Mouse (Mus musculus) splenic B cell, adult 2 months (primary cell): ENCODE measurements around the gene Gm17535.
"Not testable (repeated sequence)": the region's sequence is repeated elsewhere in the genome, so short reads cannot be mapped to it uniquely, and the experiment has no call there.

Experiments
- DNase-seq: peaks from one replicate; pipeline ENCODE4 v3.0.0-alpha.2; 2011; ENCODE audit warnings: low read depth, low spot score
- H3K27me3 ChIP-seq: 2 replicates; pipeline ENCODE4 v1.6.1; 2012; ENCODE audit warnings: mild to moderate bottlenecking, low read length, moderate library complexity, mixed read lengths; ENCODE audit not compliant: control insufficient read depth, poor library complexity, insufficient read depth, severe bottlenecking
- H3K36me3 ChIP-seq: 2 replicates; pipeline ENCODE4 v1.6.1; 2012; ENCODE audit warnings: mild to moderate bottlenecking, low read length, moderate library complexity, mixed read lengths; ENCODE audit not compliant: control insufficient read depth, poor library complexity, insufficient read depth, severe bottlenecking

The Gm17535 gene

GRCm38 (mm10) chr9:3019835-3020727, 14.3 kb upstream of the Gm17535 start:
- H3K36me3 ChIP-seq, H3K27me3 ChIP-seq, DNase-seq: not testable (repeated sequence)

GRCm38 (mm10) chr9:3022316-3023008, 11.9 kb upstream of the Gm17535 start:
- DNase-seq = peak; percentile 41
- not testable (repeated sequence) for H3K27me3 ChIP-seq, H3K36me3 ChIP-seq

- not testable (repeated sequence) for DNase-seq, H3K36me3 ChIP-seq, H3K27me3 ChIP-seq
Measured at GRCm38 (mm10) chr9:3023312-3023984, 11.0 kb upstream of the Gm17535 start, which contains the start of gene Gm10718. Gm10718 (plus strand) TSS chr9:3023547.

GRCm38 (mm10) chr9:3023985-3024648, 10.3 kb upstream of the Gm17535 start:
- H3K27me3 ChIP-seq, H3K36me3 ChIP-seq, DNase-seq: not testable (repeated sequence)

- H3K36me3 ChIP-seq, H3K27me3 ChIP-seq, DNase-seq: not testable (repeated sequence)
Measured at GRCm38 (mm10) chr9:3024912-3025467, 9.4 kb upstream of the Gm17535 start, which contains the start of gene Gm10717. Gm10717 (plus strand) TSS chr9:3025417.

GRCm38 (mm10) chr9:3025653-3026052, 8.7 kb upstream of the Gm17535 start:
- H3K36me3 ChIP-seq, DNase-seq, H3K27me3 ChIP-seq: not testable (repeated sequence)

GRCm38 (mm10) chr9:3026136-3026535, 8.3 kb upstream of the Gm17535 start:
- not testable (repeated sequence) for H3K27me3 ChIP-seq, H3K36me3 ChIP-seq, DNase-seq

- DNase-seq, H3K27me3 ChIP-seq, H3K36me3 ChIP-seq: not testable (repeated sequence)
Measured at GRCm38 (mm10) chr9:3026741-3027140, 7.7 kb upstream of the Gm17535 start.

- DNase-seq = peak; percentile 58
Measured at GRCm38 (mm10) chr9:3027200-3027599, 7.2 kb upstream of the Gm17535 start.

GRCm38 (mm10) chr9:3029276-3030000, 5.0 kb upstream of the Gm17535 start:
- DNase-seq, H3K36me3 ChIP-seq, H3K27me3 ChIP-seq: not testable (repeated sequence)

More at GRCm38 (mm10) chr9:3027200-3027599, 7.2 kb upstream of the Gm17535 start:
- H3K36me3 ChIP-seq, H3K27me3 ChIP-seq: not testable (repeated sequence)

GRCm38 (mm10) chr9:3030677-3031318, 3.6 kb upstream of the Gm17535 start:
- DNase-seq = peak; percentile 86
- not testable (repeated sequence) for H3K36me3 ChIP-seq, H3K27me3 ChIP-seq

GRCm38 (mm10) chr9:3036577-3036976, 2.2 kb downstream of the Gm17535 start, which contains the start of gene Gm10715:
Gm10715 (plus strand) TSS chr9:3036877.
- DNase-seq, H3K27me3 ChIP-seq, H3K36me3 ChIP-seq: not testable (repeated sequence)

- not testable (repeated sequence) for H3K27me3 ChIP-seq, H3K36me3 ChIP-seq
- DNase-seq = peak; percentile 28
Measured at GRCm38 (mm10) chr9:3038161-3038560, 3.8 kb downstream of the Gm17535 start.
